Mouse (Mus musculus) adrenal gland, postnatal 25 days (tissue): ENCODE results near the gene Iqcd. TPM values are rescaled to one million over a fixed set of nuclear protein-coding genes. Genes with fewer than 3 reads are reported as not detected.

Experiments
- DNase-seq: peaks from one replicate; pipeline ENCODE4 v3.0.0; 2021; ENCODE audit warnings: mixed read lengths
- total RNA-seq: library from RNA; stranded (reverse); gene quantifications from 2 replicates; pipeline ENCODE4 v1.2.3, GENCODE M21; 2021

The Iqcd gene
- total RNA-seq, 1 experiment from 2014 or later = 0.67 TPM

GRCm38 (mm10) chr5:120571056-120571740 lies 17.6 kb upstream of the Iqcd start:
- DNase-seq = no peak

GRCm38 (mm10) chr5:120574469-120575063 lies 14.2 kb upstream of the Iqcd start:
- DNase-seq = no peak

- DNase-seq = no peak
Observed at GRCm38 (mm10) chr5:120576781-120577301, 12.0 kb upstream of the Iqcd start.

GRCm38 (mm10) chr5:120577935-120578441 lies 10.8 kb upstream of the Iqcd start:
- DNase-seq = no peak

- peak; percentile 68 for DNase-seq
Observed at GRCm38 (mm10) chr5:120578504-120579081, 10.2 kb upstream of the Iqcd start.

GRCm38 (mm10) chr5:120579211-120579897 lies 9.5 kb upstream of the Iqcd start:
- peak; percentile 39 for DNase-seq

- DNase-seq = no peak
Observed at GRCm38 (mm10) chr5:120579898-120580626, 8.8 kb upstream of the Iqcd start.

- DNase-seq = no peak
Observed at GRCm38 (mm10) chr5:120582002-120582401, 6.8 kb upstream of the Iqcd start.

- DNase-seq = no peak
Observed at GRCm38 (mm10) chr5:120583511-120583910, 5.3 kb upstream of the Iqcd start.

GRCm38 (mm10) chr5:120584968-120585367 lies 3.8 kb upstream of the Iqcd start:
- no peak for DNase-seq

GRCm38 (mm10) chr5:120586741-120587615 lies 1.8 kb upstream of the Iqcd start:
- DNase-seq = no peak

GRCm38 (mm10) chr5:120587616-120587926 lies 1.2 kb upstream of the Iqcd start:
- DNase-seq = no peak

- DNase-seq = no peak
Observed at GRCm38 (mm10) chr5:120587940-120588568, 762 bp upstream of the Iqcd start.

- no peak for DNase-seq
Observed at GRCm38 (mm10) chr5:120590356-120591010, 1.7 kb downstream of the Iqcd start.

- DNase-seq = no peak
Observed at GRCm38 (mm10) chr5:120592141-120592540, 3.3 kb downstream of the Iqcd start.

GRCm38 (mm10) chr5:120594485-120594884 lies 5.7 kb downstream of the Iqcd start:
- no peak for DNase-seq

- DNase-seq = no peak
Observed at GRCm38 (mm10) chr5:120599625-120600024, 10.8 kb downstream of the Iqcd start.

GRCm38 (mm10) chr5:120600946-120601668 lies 12.3 kb downstream of the Iqcd start:
- DNase-seq = no peak

GRCm38 (mm10) chr5:120602210-120602609 lies 13.4 kb downstream of the Iqcd start:
- DNase-seq = no peak
